In genomic region chr4:37361254-37361653, GRCm38 (mm10) we compare ENCODE assay signal across 29 mouse cellular contexts.
DNase-seq lines count a peak whose midpoint lies in the region; ATAC-seq lines count a peak whose summit lies in the region.
"Had no signal": no experiment of that assay in that cellular context is flagged by ENCODE, and none has a peak within 500 bp of the region (broad histone marks: within the 10 kb centered on the region; RNA-seq: fewer than 3 reads in every experiment).

No protein-coding gene starts in this region.

- peaks cover 8% of the 10 kb centered on the region for H3K9me3 ChIP-seq in midbrain, embryonic 10.5 days (replicated peaks)
- H3K9me3 ChIP-seq: embryonic facial prominence, embryonic 13.5 days; embryonic facial prominence, embryonic 15.5 days had no signal

- DNase-seq in frontal cortex, postnatal 14 days (ENCODE audit: low spot score in 2 of 2): no peak
- DNase-seq in left cerebral cortex, postnatal 14 days (ENCODE audit: low spot score in 2 of 2): peak; percentile 8 to 21
- no peak for DNase-seq in left cerebral cortex, postnatal 4 days
- peak; percentile 11 for DNase-seq in brain, adult 2 months (ENCODE audit: low read depth, low spot score)
- no peak for DNase-seq in midbrain, embryonic 10.5 days (ENCODE audit: low spot score)
- DNase-seq: adrenal gland, adult 8-10 months; adrenal gland, postnatal 14 days; adrenal gland, postnatal 36 days; B cell, adult 2 months; cerebellum, adult 11 months; cerebellum, adult 18-20 months; cerebellum, adult 8-10 months; cerebellum, adult 9-11 months; cerebellum, postnatal 14 days; cerebellum, postnatal 36 days; embryo, embryonic 11 days had no signal

- H3K4me1 ChIP-seq in midbrain, embryonic 10.5 days: no peaks in the 10 kb centered on the region
- H3K4me1 ChIP-seq: embryonic facial prominence, embryonic 13.5 days; embryonic facial prominence, embryonic 15.5 days; forebrain, embryonic 10.5 days; forebrain, embryonic 12.5 days had no signal

- no peaks in the 10 kb centered on the region for H3K27me3 ChIP-seq in midbrain, embryonic 10.5 days (ENCODE audit: low read depth, poor library complexity, severe bottlenecking)
- H3K27me3 ChIP-seq: CH12.LX; embryonic facial prominence, embryonic 13.5 days; embryonic facial prominence, embryonic 15.5 days; forebrain, embryonic 12.5 days; Patski had no signal

- 87% methylated on average over 5 of the region's 5 CpGs for WGBS in midbrain, embryonic 10.5 days

- peak; percentile 85 for ATAC-seq in frontal cortex, adult (ENCODE audit: low TSS enrichment)
- ATAC-seq: activated CD4-positive, CD25-positive, alpha-beta regulatory T cell, adult 4 months; CD4-positive, CD25-positive, alpha-beta regulatory T cell, adult 4 months; forebrain, embryonic 14.5 days; forebrain, embryonic 16.5 days; Patski had no signal

- H3K27ac ChIP-seq in midbrain, embryonic 10.5 days (replicated peaks): no peak overlapping the region
- H3K27ac ChIP-seq: embryonic facial prominence, embryonic 13.5 days; embryonic facial prominence, embryonic 15.5 days; forebrain, embryonic 10.5 days; forebrain, embryonic 12.5 days had no signal

- H3K36me3 ChIP-seq in midbrain, embryonic 10.5 days: no peaks in the 10 kb centered on the region
- H3K36me3 ChIP-seq: embryonic facial prominence, embryonic 13.5 days; embryonic facial prominence, embryonic 15.5 days; forebrain, embryonic 10.5 days; forebrain, embryonic 12.5 days; G1E had no signal

- H3K4me3 ChIP-seq in midbrain, embryonic 10.5 days: no peak overlapping the region
- H3K4me3 ChIP-seq: embryonic facial prominence, embryonic 13.5 days; embryonic facial prominence, embryonic 15.5 days; erythroblast, embryonic 14.5 days; forebrain, embryonic 10.5 days; forebrain, embryonic 12.5 days had no signal

- intact Hi-C loops in left cerebral cortex, postnatal 14 days (cut with DNase I): no loop called here
- intact Hi-C loops in left cerebral cortex, postnatal 4 days (cut with DNase I): no loop called here

Comparison
In these comparisons a context has a peak if more than half of its experiments do, and no peak if none do; other contexts are left out.
1. DNase-seq: peak in left cerebral cortex, postnatal 14 days (2 of 2) and brain, adult 2 months (single experiment); none in frontal cortex, postnatal 14 days (0 of 2), left cerebral cortex, postnatal 4 days (single experiment) and midbrain, embryonic 10.5 days (single experiment).